Mouse (Mus musculus): Measurements from ENCODE around the gene Lck. TPM values are rescaled to one million over a fixed set of nuclear protein-coding genes. Genes with fewer than 3 reads are reported as not detected.

Lck gene
- 8.8 and 9.1 TPM in 2 replicates for polyA plus RNA-seq (2015; fragmentation: Nextera tagmentation; extraction: Ambion mirVana)

DNA sequence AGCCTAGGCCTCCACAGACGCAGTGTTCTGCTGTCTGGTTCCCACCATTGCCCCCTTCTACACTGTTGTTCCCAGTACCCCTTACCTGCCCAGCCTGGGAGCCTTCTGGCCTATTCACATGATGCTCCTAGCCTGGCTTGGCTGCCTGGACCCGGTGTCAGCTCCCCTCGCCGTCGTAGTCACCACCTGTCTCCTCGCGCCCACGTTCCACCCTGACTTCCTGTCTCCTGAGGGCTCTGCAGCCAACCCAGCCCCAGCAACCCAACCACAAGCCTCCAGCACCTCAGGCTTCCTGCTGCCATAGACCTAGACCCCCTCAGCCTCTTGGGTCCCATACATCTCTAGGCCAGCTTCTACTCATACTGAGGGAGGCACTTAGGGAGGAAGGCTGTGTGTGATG lies at the start of gene Lck:
Gene Lck, minus strand, starts transcription at position 212 of the 400 bp plus-strand sequence.
- peak within 1 kb of the TSS; percentile 54 for H3K27ac ChIP-seq
- no peak for TF ChIP-seq CTCF (IDR thresholded peaks at IDR 0.05; ENCODE audit: low read depth)
- no peak within 1 kb of the TSS for H3K4me3 ChIP-seq (replicated peaks; ENCODE audit: low read depth, low read length)
- H3K4me1 ChIP-seq (replicated peaks; ENCODE audit: insufficient read depth, low read length) = 0 out of 2 replicates have a peak, but pooled peaks cover 4% of the 10 kb centered on the region
- H3K27me3 ChIP-seq (ENCODE audit: insufficient read depth, low read length) = no peaks in the 10 kb centered on the region
- no peak for DNase-seq (ENCODE audit: low spot score)
- no peak within 1 kb of the TSS for H3K9ac ChIP-seq (ENCODE audit: low read depth, low read length)
- ATAC-seq (replicated peaks; ENCODE audit: low FRiP score, low read depth) = no peak
- H3K9me3 ChIP-seq (replicated peaks; ENCODE audit: low read length) = no peaks in the 10 kb centered on the region
- H3K36me3 ChIP-seq (ENCODE audit: insufficient read depth, low read length) = no peaks in the 10 kb centered on the region
- no peak within 1 kb of the TSS for H3K4me2 ChIP-seq (ENCODE audit: low read length)
- WGBS = 87% methylated on average over 8 of the region's 8 CpGs

DNA sequence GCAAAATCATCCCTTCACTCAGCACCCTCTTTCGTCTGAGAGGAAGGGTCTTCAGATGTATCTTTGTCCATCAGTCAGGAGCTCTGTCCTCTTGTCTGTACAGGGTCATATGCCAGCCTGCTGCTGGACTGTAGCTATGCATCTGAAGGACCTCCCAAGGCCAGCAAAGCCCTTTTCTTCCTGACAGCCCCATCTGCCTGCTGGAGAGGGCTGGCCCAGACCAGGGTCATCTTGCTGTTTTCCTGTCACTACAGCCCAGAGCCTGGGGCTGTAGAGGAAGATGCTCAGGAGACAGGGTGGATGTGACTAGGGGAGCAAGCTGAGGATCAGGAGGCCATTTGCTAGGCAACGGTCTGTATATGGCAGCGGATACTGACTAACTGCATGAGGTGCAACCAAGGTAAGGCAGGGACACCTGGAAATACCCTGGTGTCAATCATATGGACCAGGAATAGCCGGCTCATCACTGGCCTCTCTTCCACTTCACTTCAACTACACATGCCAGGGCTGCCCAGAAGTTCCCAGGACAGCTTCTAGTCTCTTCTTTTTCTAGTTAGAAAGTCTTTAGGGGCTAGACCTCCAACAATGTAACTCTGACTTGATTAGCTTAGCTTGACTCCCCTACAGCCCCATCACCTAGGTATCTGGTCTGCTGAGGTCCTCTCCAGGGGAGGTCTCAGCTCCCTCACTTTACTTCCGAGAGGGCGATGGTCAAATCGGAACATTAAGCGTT lies 49.5 kb upstream of the Lck start:
- peak overlapping the region; percentile 84 for H3K4me2 ChIP-seq (ENCODE audit: low read length)
- no peak for TF ChIP-seq CTCF (IDR thresholded peaks at IDR 0.05; ENCODE audit: low read depth)
- H3K4me1 ChIP-seq (replicated peaks; ENCODE audit: insufficient read depth, low read length) = peaks cover 25% of the 10 kb centered on the region
- H3K27me3 ChIP-seq (ENCODE audit: insufficient read depth, low read length) = no peaks in the 10 kb centered on the region
- no peaks in the 10 kb centered on the region for H3K9me3 ChIP-seq (replicated peaks; ENCODE audit: low read length)
- WGBS = 20% methylated on average over 8 of the region's 8 CpGs
- ATAC-seq (replicated peaks; ENCODE audit: low FRiP score, low read depth) (no peak), DNase-seq (ENCODE audit: low spot score) (no peak)
- peaks cover 11% of the 10 kb centered on the region for H3K36me3 ChIP-seq (ENCODE audit: insufficient read depth, low read length)
- peak overlapping the region; percentile 73 for H3K4me3 ChIP-seq (replicated peaks; ENCODE audit: low read depth, low read length)
- H3K27ac ChIP-seq = peak overlapping the region; percentile 93
- H3K9ac ChIP-seq (ENCODE audit: low read depth, low read length) = peak overlapping the region; percentile 78

DNA sequence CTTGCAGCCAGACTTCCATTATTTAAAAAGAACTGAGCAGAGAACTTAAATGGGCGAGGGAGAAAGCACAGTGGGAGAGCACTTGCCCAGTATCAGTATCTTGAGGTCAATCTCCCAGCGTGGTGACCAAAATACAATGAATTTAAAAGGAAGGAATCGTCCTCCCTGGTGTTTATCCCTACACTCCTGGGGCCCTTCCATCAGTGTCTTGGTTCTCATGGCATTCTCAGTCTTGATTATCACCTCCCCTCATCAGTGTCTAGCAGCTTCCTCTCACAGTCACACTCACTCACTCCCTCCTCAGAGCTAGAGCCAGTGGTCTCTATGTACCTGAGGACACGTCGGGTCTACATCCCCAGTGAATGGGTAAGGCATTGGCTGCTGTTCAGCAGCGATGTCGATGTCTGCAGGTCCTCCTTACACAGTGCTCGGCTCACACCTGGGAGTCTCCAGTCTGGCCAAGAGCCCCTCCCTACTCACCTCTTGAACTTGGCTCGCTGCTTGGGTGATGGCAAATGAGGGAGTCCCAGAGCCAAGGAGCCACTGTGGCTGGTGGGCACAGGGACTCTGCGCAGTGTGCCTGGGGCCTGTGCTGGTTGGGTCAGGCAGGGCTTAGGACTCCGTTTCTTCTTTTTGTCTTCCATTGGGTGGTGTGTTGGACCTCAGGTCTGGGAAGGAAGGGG lies 48.8 kb upstream of the Lck start:
- 75% methylated on average over 11 of the region's 11 CpGs for WGBS
- Histone ChIP-seq H3K36me3 (ENCODE audit: insufficient read depth, low read length) (peaks cover 5% of the 10 kb centered on the region; the same call in 1 of the 2 replicates), H3K4me1 (replicated peaks; ENCODE audit: insufficient read depth, low read length) (peaks cover 30% of the 10 kb centered on the region), H3K4me3 (replicated peaks; ENCODE audit: low read depth, low read length) (no peak overlapping the region), H3K4me2 (ENCODE audit: low read length) (peak overlapping the region; percentile 84), H3K9me3 (replicated peaks; ENCODE audit: low read length) (no peaks in the 10 kb centered on the region), H3K9ac (ENCODE audit: low read depth, low read length) (0 out of 2 replicates have a peak overlapping the region, but pooled peaks have one; percentile 78), H3K27ac (peak overlapping the region; percentile 70; the same call in 1 of the 2 replicates), H3K27me3 (ENCODE audit: insufficient read depth, low read length) (no peaks in the 10 kb centered on the region)
- ATAC-seq (replicated peaks; ENCODE audit: low FRiP score, low read depth) (no peak), DNase-seq (ENCODE audit: low spot score) (no peak)
- no peak for TF ChIP-seq CTCF (IDR thresholded peaks at IDR 0.05; ENCODE audit: low read depth)

DNA sequence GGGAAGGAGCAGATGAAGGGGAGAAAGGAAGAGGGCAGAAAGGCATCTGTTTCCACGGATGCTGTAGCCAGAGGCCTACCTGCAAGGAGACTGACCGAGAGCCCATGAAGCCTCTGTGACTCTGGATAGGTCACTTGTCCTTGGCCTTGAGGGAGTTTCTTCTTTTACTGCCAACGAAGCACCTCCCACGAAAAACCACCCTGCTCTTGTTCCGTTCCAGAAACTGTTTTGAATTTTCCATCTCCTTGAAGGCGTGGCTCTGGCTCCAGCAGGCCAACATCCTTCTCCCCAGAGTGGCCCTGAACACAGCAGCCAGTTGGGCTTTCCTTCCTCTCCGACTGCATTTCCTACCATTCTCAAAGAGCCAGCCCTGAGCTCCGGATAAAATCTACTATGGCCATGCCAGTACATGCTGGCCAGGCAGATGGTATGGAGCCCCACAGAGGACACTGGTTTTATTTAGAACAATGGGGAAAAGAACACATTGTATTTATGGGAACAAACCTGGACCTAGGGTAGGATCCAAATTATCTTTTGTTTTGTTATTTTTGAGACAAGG lies 47.9 kb upstream of the Lck start:
- DNase-seq (ENCODE audit: low spot score) = peak; percentile 55

DNA sequence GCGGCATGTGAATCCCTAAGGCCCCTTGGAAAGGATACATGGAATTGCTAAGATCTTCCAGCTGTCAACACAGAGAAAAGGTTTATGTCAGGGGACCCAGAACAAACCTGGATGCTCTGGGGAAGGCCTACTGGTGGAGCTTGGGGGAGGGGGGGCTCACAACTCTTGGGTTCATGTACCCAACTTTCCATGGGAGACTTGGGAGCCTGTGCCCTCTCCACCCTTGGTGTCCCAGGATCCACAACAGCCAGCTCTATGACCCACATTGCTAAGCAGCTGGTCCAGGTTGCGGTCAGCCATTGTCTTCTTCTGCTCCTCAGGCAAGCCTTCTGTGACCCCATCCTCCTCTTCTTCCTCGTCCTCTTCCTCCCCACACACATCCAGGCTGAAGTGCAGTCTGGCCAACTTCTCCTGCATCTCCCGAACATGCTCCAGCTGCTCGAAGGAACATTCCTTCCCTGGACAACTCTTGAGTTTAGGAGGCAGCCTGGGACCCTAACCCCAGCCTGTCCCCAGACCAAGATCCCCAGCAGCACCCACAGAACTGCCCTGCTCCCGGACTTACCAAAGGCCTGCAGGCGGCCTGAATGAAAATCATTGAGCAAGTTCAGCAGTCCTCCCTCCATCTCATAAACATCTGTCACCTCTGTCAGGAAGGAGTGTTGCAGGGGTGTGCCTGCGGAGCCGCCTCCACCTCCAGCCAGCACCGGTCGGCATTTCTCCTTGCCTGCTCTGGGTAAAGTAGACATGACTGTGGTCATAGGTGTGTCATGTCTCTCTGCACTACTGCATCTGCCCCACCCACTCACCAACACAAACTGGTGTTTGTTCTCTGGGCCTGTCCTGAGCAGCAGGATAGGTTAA lies 47.2 kb upstream of the Lck start:
- ATAC-seq (replicated peaks; ENCODE audit: low FRiP score, low read depth) = no peak
- no peak for DNase-seq (ENCODE audit: low spot score)
- H3K27ac ChIP-seq = peak overlapping the region; percentile 70
- WGBS = 80% methylated on average over 11 of the region's 11 CpGs
- H3K36me3 ChIP-seq (ENCODE audit: insufficient read depth, low read length) = 0 out of 2 replicates have a peak, but pooled peaks cover 7% of the 10 kb centered on the region
- no peaks in the 10 kb centered on the region for H3K9me3 ChIP-seq (replicated peaks; ENCODE audit: low read length)
- no peak overlapping the region for H3K4me3 ChIP-seq (replicated peaks; ENCODE audit: low read depth, low read length)
- peak overlapping the region; percentile 31 for H3K4me2 ChIP-seq (ENCODE audit: low read length)
- H3K9ac ChIP-seq (ENCODE audit: low read depth, low read length) = no peak overlapping the region
- no peak for TF ChIP-seq CTCF (IDR thresholded peaks at IDR 0.05; ENCODE audit: low read depth)
- peaks cover 30% of the 10 kb centered on the region for H3K4me1 ChIP-seq (replicated peaks; ENCODE audit: insufficient read depth, low read length)
- H3K27me3 ChIP-seq (ENCODE audit: insufficient read depth, low read length) = no peaks in the 10 kb centered on the region

More for the DNA sequence above, 47.9 kb upstream of the Lck start:
- H3K9me3 ChIP-seq (replicated peaks; ENCODE audit: low read length) = no peaks in the 10 kb centered on the region
- H3K36me3 ChIP-seq (ENCODE audit: insufficient read depth, low read length) = no peaks in the 10 kb centered on the region
- H3K4me2 ChIP-seq (ENCODE audit: low read length) = peak overlapping the region; percentile 31
- H3K4me3 ChIP-seq (replicated peaks; ENCODE audit: low read depth, low read length) = no peak overlapping the region
- TF ChIP-seq CTCF (IDR thresholded peaks at IDR 0.05; ENCODE audit: low read depth) = no peak
- ATAC-seq (replicated peaks; ENCODE audit: low FRiP score, low read depth) = no peak
- peak overlapping the region; percentile 70 for H3K27ac ChIP-seq
- WGBS = 55% methylated on average over 8 of the region's 8 CpGs
- no peaks in the 10 kb centered on the region for H3K27me3 ChIP-seq (ENCODE audit: insufficient read depth, low read length)
- H3K9ac ChIP-seq (ENCODE audit: low read depth, low read length) = no peak overlapping the region
- H3K4me1 ChIP-seq (replicated peaks; ENCODE audit: insufficient read depth, low read length) = peaks cover 30% of the 10 kb centered on the region

Data from kidney, postnatal 0 days (tissue).